Mouse (Mus musculus) forelimb bud, embryonic 11.5 days (tissue): ENCODE results near the gene Polr3h.

Source experiments
- DNase-seq: peaks from one replicate; pipeline ENCODE4 v3.0.0-alpha.2; 2012; ENCODE audit warnings: low read depth, low spot score

Gene Polr3h

GRCm38 (mm10) chr15:81872262-81873136 lies 53.5 kb downstream of the Polr3h start, which contains the start of gene Aco2:
Gene Aco2 (plus strand): TSS chr15:81872309.
- peak; percentile 98 for DNase-seq

DNA sequence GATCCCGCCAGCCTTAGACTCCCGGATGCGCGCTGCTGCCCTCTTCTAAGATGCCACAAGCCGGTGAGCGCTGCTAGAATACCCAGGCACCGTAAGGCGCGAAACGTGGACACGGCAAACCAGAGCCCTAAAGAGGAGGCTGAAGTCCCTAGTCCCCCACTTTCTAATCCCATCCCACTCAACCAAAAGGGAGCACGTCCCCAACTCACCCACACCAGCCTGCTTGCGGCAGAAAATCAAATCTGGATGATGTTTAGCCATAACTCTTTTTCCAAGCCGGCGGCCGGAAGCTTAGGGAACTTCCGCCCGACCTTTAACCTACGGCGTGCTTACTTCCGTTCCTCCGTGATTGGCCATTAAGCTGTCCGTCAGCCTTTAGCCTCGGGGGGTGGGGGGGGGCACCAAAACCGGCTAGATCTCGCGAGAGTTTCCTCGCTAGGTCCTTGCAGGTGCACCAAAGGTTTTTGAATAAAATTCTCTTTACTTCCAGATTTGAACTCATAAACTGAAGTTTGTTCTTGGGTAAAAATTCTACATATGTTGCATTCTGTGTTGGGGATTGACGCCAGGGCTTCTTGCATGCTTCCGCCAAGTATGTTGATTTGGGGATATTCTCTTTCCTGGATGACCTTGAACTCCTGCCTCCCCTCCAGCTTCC lies 54.3 kb downstream of the Polr3h start, which contains the start of gene Phf5a:
TSS of gene Phf5a (minus strand) at position 308 of the 658 bp plus-strand sequence.
- DNase-seq = peak; percentile 97

GRCm38 (mm10) chr15:81869985-81870384 lies 56.1 kb downstream of the Polr3h start:
- no peak for DNase-seq

DNA sequence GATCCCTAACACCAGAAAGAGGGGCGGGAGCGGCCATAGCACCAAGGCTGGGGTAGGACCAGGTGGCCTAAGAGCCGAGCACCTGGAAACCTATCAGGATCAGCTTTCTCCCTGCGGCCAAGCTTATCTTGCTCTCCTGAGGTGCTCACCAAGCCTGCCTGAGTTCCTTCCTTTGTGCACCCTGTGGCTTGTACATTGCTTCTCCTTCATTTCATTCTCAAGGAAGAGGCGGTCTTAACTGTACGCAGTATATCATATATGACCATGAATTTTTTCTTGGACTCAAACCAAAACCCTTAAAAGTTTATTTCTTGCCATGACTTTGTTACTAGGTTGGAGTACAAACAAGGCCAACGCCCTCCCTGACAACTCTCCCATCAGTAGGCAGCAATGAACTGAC lies 61.8 kb downstream of the Polr3h start:
- no peak for DNase-seq

DNA sequence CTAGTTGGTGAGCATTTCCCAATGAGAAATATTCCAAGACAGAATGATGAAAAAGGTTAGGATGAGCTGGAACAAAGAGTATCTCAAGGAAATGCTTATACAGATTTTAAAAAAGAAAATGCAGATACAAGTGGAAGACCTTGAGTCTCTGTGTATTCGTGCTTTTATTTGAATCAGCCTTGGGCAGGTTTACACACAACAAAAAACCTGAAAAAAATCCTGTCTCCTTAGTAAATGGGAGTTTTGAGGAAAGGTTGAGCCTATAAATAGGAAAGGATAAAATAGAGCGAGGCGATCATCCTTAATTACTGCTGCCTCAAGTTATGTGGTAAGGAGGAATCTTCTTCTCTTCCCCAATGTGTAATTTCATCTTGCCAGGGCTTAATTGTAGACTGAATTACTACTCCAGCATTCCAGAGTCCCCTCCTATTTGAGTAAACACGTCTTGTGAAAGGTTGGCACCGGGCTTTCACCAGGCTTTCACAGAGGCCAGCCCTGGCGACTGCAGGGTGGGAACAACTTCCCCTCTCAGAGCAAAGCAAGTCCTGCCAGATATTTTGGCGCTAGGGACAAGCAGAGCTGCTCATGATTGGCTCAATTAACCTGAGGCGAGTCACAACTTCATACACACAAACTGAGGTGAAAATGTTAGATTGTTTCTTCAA lies 65.4 kb downstream of the Polr3h start:
- no peak for DNase-seq

- DNase-seq = peak; percentile 85
Measured at GRCm38 (mm10) chr15:81859330-81860255, 66.4 kb downstream of the Polr3h start.

GRCm38 (mm10) chr15:81858517-81859329 lies 67.3 kb downstream of the Polr3h start, which contains the start of gene Tob2:
Gene Tob2 (minus strand): TSS chr15:81858796.
- peak; percentile 29 for DNase-seq

DNA sequence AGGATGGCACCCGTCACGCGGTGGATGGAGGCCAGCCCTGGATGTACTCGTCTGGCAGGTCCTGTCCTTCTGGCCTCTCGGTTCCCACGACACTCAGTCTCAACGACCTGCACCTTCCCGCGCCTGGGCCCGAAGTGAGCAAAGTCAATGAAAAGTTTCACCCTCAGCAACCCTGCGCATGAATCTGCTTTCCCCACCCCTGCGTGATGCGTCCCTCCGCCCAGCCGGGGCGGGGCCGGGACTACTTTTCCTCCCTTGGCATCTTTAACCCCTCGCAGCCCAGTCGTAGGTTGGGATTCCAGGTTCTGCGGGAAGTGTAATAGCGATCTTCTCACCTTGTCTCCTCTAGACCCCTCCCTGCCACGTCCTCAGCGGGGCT lies 67.9 kb downstream of the Polr3h start:
- peak; percentile 92 for DNase-seq

- DNase-seq = peak; percentile 61
Measured at GRCm38 (mm10) chr15:81857724-81858116, 68.3 kb downstream of the Polr3h start.

- DNase-seq = no peak
Measured at GRCm38 (mm10) chr15:81856938-81857723, 68.9 kb downstream of the Polr3h start.

DNA sequence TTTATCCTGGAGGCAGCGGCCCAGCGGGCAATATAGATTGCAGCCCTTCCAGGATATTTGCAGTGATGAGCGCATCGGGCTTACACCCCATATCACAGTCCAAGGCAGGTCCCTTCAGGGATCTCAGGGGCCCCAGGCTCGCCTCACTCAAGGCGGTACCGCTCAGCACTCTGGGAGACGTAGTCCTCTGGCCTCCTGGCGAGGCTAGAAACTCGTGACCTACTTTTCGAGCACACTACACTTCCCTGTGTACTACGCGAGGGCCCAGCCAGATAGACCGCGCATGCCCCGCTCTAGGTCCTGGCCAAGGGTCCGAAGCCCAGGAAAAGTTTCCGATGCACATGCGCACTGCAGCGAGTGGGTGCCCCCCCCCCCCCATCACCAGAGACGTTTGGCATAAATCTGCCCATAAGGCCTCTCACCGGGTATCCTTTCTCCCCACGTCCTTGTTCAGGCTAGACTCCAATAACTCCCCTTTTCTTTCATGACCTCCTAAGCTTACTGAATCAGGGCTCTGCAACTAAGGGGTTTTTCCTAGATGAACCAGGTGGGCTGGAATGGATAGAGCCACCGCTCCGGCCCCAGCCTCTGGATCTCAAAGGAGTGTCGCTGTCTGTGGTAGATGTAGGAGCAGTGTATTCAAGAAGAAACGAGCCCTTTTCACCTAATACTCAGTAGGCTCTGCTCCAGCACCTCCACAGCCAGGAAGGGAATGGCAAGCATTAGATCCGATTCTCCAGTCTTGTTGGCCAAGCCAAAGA lies 69.8 kb downstream of the Polr3h start:
- peak; percentile 90 for DNase-seq

DNA sequence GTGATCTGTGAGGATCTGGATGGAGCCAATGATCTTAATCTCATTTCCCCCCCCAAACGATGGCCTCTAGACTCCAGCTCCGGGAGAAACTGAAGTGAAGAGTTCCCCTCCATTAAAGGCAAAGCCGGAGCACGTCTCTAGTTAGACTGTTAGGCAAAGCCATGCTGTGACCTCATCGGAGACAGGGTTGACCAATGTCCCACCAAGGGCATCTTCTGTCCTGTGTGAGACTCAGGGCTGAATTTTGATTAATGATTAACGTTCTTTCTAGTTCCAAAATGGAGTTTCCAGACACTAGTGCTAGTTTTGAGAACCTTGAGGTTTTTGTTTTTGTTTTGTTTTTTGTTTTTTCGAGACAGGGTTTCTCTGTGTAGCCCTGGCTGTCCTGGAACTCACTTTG lies 73.0 kb downstream of the Polr3h start:
- no peak for DNase-seq

GRCm38 (mm10) chr15:81852411-81853000 lies 73.5 kb downstream of the Polr3h start:
- no peak for DNase-seq

DNA sequence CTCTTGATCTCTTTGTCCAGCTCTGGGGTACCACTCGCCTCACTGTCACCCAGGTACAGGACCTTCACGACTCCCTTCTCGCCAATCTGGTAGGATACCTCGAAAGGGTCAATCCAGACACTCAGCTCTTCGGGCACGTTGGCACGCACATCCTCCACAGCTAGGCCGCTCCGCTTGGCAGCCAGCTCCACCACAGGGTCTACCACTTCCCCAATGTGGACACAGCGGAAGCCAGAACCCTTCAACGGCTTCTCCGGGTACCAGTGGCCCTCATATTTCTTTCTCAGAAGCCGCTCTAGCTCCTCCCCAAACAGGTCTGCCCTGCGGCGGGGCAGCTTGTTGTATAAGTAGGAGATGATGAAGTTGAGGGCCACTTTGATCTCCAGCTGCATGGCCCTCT lies 74.7 kb downstream of the Polr3h start:
- no peak for DNase-seq

DNA sequence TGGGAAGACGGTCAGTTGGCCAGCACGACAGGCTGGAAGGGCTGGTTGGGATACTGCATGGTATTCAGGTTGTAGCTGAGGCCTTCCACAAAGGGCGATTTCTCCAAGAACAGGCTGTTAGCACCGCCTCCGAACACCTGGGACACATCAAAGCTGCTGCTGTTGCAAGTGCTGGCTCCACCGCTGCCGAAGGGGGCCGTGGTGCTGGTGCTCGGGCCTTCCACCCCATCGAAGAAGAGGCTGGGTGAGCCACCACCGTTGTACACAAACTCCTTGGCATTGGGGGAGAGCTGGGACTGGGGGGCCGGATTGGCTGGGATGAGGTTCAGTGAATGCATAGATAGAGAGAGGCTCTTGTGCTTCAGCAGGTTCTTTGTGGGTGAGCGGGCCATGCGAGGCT lies 75.3 kb downstream of the Polr3h start:
- DNase-seq = no peak

DNA sequence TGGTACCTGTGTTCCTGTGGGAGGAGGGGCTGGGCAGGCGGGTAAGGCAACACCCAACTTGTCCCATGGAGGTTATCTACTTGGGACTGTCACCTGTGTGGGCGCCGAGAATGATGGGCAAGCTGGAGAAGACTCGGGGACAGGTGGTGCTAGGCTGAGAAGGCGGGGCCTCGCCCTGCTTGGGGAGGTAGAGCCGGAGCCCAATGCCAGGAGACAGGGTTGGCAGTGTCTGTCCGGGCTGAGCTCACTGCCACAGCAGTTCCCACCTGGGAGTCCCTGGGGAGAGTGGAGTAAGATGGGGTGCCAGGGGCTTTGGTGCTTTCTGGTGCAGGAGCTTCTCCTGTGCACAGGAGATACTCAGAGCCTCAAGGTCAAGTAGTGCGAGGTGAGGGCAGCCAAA lies 76.9 kb downstream of the Polr3h start:
- DNase-seq = no peak

DNA sequence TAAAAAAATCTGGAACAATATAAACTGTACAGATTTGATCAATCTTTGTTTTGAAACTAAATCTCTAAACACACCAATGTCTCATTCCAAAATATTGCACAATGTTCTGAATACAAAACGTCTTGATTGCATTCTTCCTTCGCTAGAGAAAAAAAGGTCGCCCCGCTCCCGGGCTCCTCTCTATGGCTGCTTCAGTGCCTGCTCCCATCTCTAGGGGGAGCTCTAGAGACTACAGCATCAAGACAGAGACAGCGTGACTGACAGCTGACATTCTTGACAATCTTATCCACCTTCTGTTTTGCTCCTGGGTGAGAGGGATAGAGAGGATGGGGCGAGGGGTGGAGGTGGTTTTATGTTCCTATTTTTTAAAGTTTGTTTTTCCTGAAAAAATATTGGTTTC lies 77.7 kb downstream of the Polr3h start:
- peak; percentile 40 for DNase-seq

GRCm38 (mm10) chr15:81847861-81848260 lies 78.2 kb downstream of the Polr3h start:
- no peak for DNase-seq
